Mouse (Mus musculus): ENCODE measurements around the gene Ifnk.

DNA sequence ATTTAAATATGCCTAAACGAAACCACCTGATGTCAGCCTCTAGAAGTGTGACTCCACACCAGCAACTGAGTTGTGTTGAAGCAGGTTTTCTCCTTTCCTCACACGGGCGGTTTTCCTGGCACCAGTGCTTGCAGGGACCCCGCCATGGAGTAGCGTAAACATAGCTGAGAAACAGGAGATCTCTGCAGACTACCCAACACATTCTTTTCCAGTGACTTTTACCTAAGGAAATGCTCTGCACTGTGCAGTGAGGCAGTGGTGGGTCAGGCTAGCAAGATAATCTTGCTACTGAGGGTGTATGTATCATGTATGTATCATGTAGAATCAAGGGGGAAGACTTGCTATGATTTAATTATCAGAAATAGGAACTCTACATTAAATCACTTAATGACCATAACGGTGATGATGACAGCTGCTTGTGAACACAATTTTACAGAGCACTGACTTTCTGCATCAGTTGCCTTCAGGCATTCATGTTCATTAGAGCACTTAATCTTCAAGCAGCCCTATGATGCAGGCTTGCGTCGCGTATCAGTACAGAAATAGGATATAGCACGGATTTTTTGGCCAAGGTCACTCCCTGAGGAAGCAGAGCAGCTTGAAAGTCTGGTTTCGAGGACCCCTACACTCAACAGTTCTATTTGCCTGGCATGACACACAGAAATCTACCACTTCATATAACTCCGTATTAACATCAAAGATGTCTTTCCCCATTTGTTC lies 26.2 kb downstream of the Ifnk start:
- TF ChIP-seq HCFC1 (IDR thresholded peaks at IDR 0.05; ENCODE audit: borderline replicate concordance, insufficient read depth, low read length): no peak
- TF ChIP-seq MAFK (IDR thresholded peaks at IDR 0.05; ENCODE audit: insufficient read depth, low read depth, low read length): no peak
